In the genomic region with DNA sequence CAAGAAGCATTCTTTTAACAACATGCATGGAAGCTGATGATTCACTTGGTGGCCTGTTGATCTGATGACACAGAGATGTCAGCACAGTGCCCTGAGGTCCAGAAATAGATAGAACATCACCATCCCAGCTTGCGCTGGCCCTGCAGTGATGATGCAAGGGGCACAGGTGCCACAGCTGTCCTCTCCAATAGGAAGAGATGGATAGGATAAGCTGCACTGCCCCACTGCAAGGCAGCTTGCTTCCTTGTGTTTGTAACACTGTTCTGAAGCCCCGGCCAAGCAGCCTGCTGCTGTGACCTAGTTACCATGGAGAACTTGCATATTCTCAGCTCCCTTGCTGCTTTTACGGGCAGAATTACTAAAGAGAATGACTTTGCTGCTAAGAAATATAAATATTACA, we compare ENCODE assay signal across 14 mouse cellular contexts.
DNase-seq lines count a peak whose midpoint lies in the region; ATAC-seq and TF ChIP-seq lines count a peak whose summit lies in the region.
"Had no signal": no experiment of that assay in that cellular context is flagged by ENCODE, and none has a peak within 500 bp of the region (broad histone marks: within the 10 kb centered on the region; RNA-seq: fewer than 3 reads in every experiment).

No protein-coding gene starts in this region.

- no peaks in the 10 kb centered on the region for H3K36me3 ChIP-seq in neural tube, embryonic 15.5 days
- no peaks in the 10 kb centered on the region for H3K36me3 ChIP-seq in kidney, embryonic 14.5 days (ENCODE audit: control insufficient read depth, insufficient read depth, low read length)
- H3K36me3 ChIP-seq in intestine, embryonic 15.5 days = no peaks in the 10 kb centered on the region
- H3K36me3 ChIP-seq: kidney, embryonic 15.5 days; limb, embryonic 15.5 days; stomach, embryonic 15.5 days had no signal

- 0 out of 2 replicates have a peak overlapping the region, but pooled peaks have one; percentile 10 for H3K27ac ChIP-seq in neural tube, embryonic 15.5 days (replicated peaks)
- no peak overlapping the region for H3K27ac ChIP-seq in kidney, embryonic 14.5 days (ENCODE audit: low read depth, low read length)
- H3K27ac ChIP-seq in intestine, embryonic 15.5 days = no peak overlapping the region
- H3K27ac ChIP-seq: heart, adult 2 months; kidney, embryonic 15.5 days; limb, embryonic 15.5 days; stomach, embryonic 15.5 days had no signal

- no peak overlapping the region for H3K9ac ChIP-seq in neural tube, embryonic 15.5 days (replicated peaks)
- H3K9ac ChIP-seq in kidney, embryonic 14.5 days (ENCODE audit: low read depth, low read length) = no peak overlapping the region
- H3K9ac ChIP-seq in intestine, embryonic 15.5 days = no peak overlapping the region
- H3K9ac ChIP-seq: kidney, embryonic 15.5 days; limb, embryonic 15.5 days; stomach, embryonic 15.5 days had no signal

- H3K27me3 ChIP-seq in neural tube, embryonic 15.5 days (replicated peaks) = no peaks in the 10 kb centered on the region
- H3K27me3 ChIP-seq in kidney, embryonic 14.5 days (ENCODE audit: control insufficient read depth, insufficient read depth, low read length) = no peaks in the 10 kb centered on the region
- H3K27me3 ChIP-seq in intestine, embryonic 15.5 days (replicated peaks) = no peaks in the 10 kb centered on the region
- H3K27me3 ChIP-seq: kidney, embryonic 15.5 days; limb, embryonic 15.5 days; stomach, embryonic 15.5 days had no signal

- peaks cover 5% of the 10 kb centered on the region; the same call in 1 of the 2 replicates for H3K4me1 ChIP-seq in neural tube, embryonic 15.5 days
- no peaks in the 10 kb centered on the region for H3K4me1 ChIP-seq in kidney, embryonic 14.5 days (ENCODE audit: control insufficient read depth, insufficient read depth, low read length)
- no peaks in the 10 kb centered on the region for H3K4me1 ChIP-seq in lung, adult 2 months (ENCODE audit: control insufficient read depth, insufficient read depth, low read length)
- H3K4me1 ChIP-seq in intestine, embryonic 15.5 days (replicated peaks) = no peaks in the 10 kb centered on the region
- H3K4me1 ChIP-seq: kidney, embryonic 15.5 days; limb, embryonic 15.5 days; stomach, embryonic 15.5 days had no signal

- no peak for DNase-seq in neural tube, embryonic 10.5 days (ENCODE audit: extremely low spot score, low spot score)
- DNase-seq in frontal cortex, postnatal 14 days (ENCODE audit: low spot score in 2 of 2) = peak; percentile 16
- DNase-seq in left cerebral cortex, postnatal 25 days (ENCODE audit: low spot score in 2 of 2) = peak; percentile 37 to 74
- DNase-seq in thymus, postnatal 0 days (ENCODE audit: low spot score) = no peak
- DNase-seq in lung, adult 2 months = no peak
- DNase-seq: adrenal gland, postnatal 14 days; heart, adult 2 months had no signal

- intact Hi-C loops in left cerebral cortex, postnatal 25 days (cut with DNase I) = no loop called here

- H3K4me3 ChIP-seq in neural tube, embryonic 15.5 days (replicated peaks) = no peak overlapping the region
- H3K4me3 ChIP-seq in kidney, embryonic 14.5 days (ENCODE audit: low read length) = no peak overlapping the region
- no peak overlapping the region for H3K4me3 ChIP-seq in lung, adult 2 months (replicated peaks; ENCODE audit: extremely low read depth, low read depth, low read length)
- no peak overlapping the region for H3K4me3 ChIP-seq in intestine, embryonic 15.5 days (replicated peaks)
- H3K4me3 ChIP-seq: heart, adult 2 months; kidney, embryonic 15.5 days; limb, embryonic 15.5 days; myocyte; stomach, embryonic 15.5 days had no signal

- TF ChIP-seq CTCF in lung, adult 2 months (IDR thresholded peaks at IDR 0.05; ENCODE audit: insufficient read depth, low read length) = no peak

- TF ChIP-seq POLR2A in lung, adult 2 months (IDR thresholded peaks at IDR 0.05; ENCODE audit: borderline replicate concordance, extremely low read depth, low read depth, low read length) = no peak

- no peak for ATAC-seq in neural tube, embryonic 15.5 days (ENCODE audit: low FRiP score)
- no peak for ATAC-seq in kidney, embryonic 14.5 days (ENCODE audit: low FRiP score, low TSS enrichment)
- no peak for ATAC-seq in intestine, embryonic 15.5 days

- H3K9me3 ChIP-seq in neural tube, embryonic 15.5 days (replicated peaks) = no peaks in the 10 kb centered on the region
- no peaks in the 10 kb centered on the region for H3K9me3 ChIP-seq in kidney, embryonic 14.5 days (ENCODE audit: control insufficient read depth, low read length)
- no peaks in the 10 kb centered on the region for H3K9me3 ChIP-seq in intestine, embryonic 15.5 days
- H3K9me3 ChIP-seq: kidney, embryonic 15.5 days; limb, embryonic 15.5 days; stomach, embryonic 15.5 days had no signal

- no peak overlapping the region for H3K4me2 ChIP-seq in neural tube, embryonic 15.5 days
- H3K4me2 ChIP-seq in kidney, embryonic 14.5 days (replicated peaks; ENCODE audit: low read depth, low read length) = no peak overlapping the region
- H3K4me2 ChIP-seq in intestine, embryonic 15.5 days (replicated peaks) = no peak overlapping the region
- H3K4me2 ChIP-seq: kidney, embryonic 15.5 days; limb, embryonic 15.5 days; stomach, embryonic 15.5 days had no signal

- WGBS in neural tube, embryonic 15.5 days = 59% methylated on average over 3 of the region's 3 CpGs
- 81% methylated on average over 3 of the region's 3 CpGs for WGBS in kidney, embryonic 14.5 days
- 78% methylated on average over 3 of the region's 3 CpGs for WGBS in lung, adult 2 months
- WGBS in intestine, embryonic 15.5 days = 72% methylated on average over 3 of the region's 3 CpGs

Comparison
In these comparisons a context has a peak if more than half of its experiments do, and no peak if none do; other contexts are left out.
1. DNase-seq: peak in frontal cortex, postnatal 14 days (2 of 2) and left cerebral cortex, postnatal 25 days (2 of 2); none in neural tube, embryonic 10.5 days (single experiment), thymus, postnatal 0 days (single experiment) and lung, adult 2 months (single experiment).